Mouse (Mus musculus): ENCODE results near the gene Med4. TPM values are rescaled to one million over a fixed set of nuclear protein-coding genes. Genes with fewer than 3 reads are reported as not detected.

The Med4 gene
- 10.7 and 22.7 TPM in 2 replicates for polyA plus RNA-seq (2012)

GRCm38 (mm10) chr14:73509765-73510423, at the start of gene Med4:
TSS of gene Med4 (plus strand) at chr14:73510025.
- no peak for TF ChIP-seq GATA1 (IDR thresholded peaks at IDR 0.05; ENCODE audit: low read length)

- no peak for TF ChIP-seq GATA1 (IDR thresholded peaks at IDR 0.05; ENCODE audit: low read length)
Observed at GRCm38 (mm10) chr14:73460514-73461134, 49.2 kb upstream of the Med4 start.

- TF ChIP-seq GATA1 (IDR thresholded peaks at IDR 0.05; ENCODE audit: low read length): no peak
Observed at GRCm38 (mm10) chr14:73462211-73462610, 47.6 kb upstream of the Med4 start.

GRCm38 (mm10) chr14:73467697-73468096, 42.1 kb upstream of the Med4 start:
- no peak for TF ChIP-seq GATA1 (IDR thresholded peaks at IDR 0.05; ENCODE audit: low read length)

- TF ChIP-seq GATA1 (IDR thresholded peaks at IDR 0.05; ENCODE audit: low read length): no peak
Observed at GRCm38 (mm10) chr14:73469506-73469905, 40.3 kb upstream of the Med4 start.

GRCm38 (mm10) chr14:73470593-73470992, 39.2 kb upstream of the Med4 start:
- no peak for TF ChIP-seq GATA1 (IDR thresholded peaks at IDR 0.05; ENCODE audit: low read length)

- TF ChIP-seq GATA1 (IDR thresholded peaks at IDR 0.05; ENCODE audit: low read length): no peak
Observed at GRCm38 (mm10) chr14:73472205-73472604, 37.6 kb upstream of the Med4 start.

- TF ChIP-seq GATA1 (IDR thresholded peaks at IDR 0.05; ENCODE audit: low read length): no peak
Observed at GRCm38 (mm10) chr14:73473670-73474460, 36.0 kb upstream of the Med4 start.

- no peak for TF ChIP-seq GATA1 (IDR thresholded peaks at IDR 0.05; ENCODE audit: low read length)
Observed at GRCm38 (mm10) chr14:73474636-73475093, 35.2 kb upstream of the Med4 start.

GRCm38 (mm10) chr14:73475506-73475905, 34.3 kb upstream of the Med4 start:
- TF ChIP-seq GATA1 (IDR thresholded peaks at IDR 0.05; ENCODE audit: low read length): no peak

GRCm38 (mm10) chr14:73476361-73476934, 33.4 kb upstream of the Med4 start:
- no peak for TF ChIP-seq GATA1 (IDR thresholded peaks at IDR 0.05; ENCODE audit: low read length)

GRCm38 (mm10) chr14:73477077-73477476, 32.7 kb upstream of the Med4 start:
- TF ChIP-seq GATA1 (IDR thresholded peaks at IDR 0.05; ENCODE audit: low read length): no peak

GRCm38 (mm10) chr14:73478321-73478720, 31.5 kb upstream of the Med4 start:
- no peak for TF ChIP-seq GATA1 (IDR thresholded peaks at IDR 0.05; ENCODE audit: low read length)

- TF ChIP-seq GATA1 (IDR thresholded peaks at IDR 0.05; ENCODE audit: low read length): no peak
Observed at GRCm38 (mm10) chr14:73479771-73480170, 30.1 kb upstream of the Med4 start.

GRCm38 (mm10) chr14:73483516-73484229, 26.2 kb upstream of the Med4 start:
- no peak for TF ChIP-seq GATA1 (IDR thresholded peaks at IDR 0.05; ENCODE audit: low read length)
